Mouse (Mus musculus): ENCODE results near the gene Slc35e3.

DNA sequence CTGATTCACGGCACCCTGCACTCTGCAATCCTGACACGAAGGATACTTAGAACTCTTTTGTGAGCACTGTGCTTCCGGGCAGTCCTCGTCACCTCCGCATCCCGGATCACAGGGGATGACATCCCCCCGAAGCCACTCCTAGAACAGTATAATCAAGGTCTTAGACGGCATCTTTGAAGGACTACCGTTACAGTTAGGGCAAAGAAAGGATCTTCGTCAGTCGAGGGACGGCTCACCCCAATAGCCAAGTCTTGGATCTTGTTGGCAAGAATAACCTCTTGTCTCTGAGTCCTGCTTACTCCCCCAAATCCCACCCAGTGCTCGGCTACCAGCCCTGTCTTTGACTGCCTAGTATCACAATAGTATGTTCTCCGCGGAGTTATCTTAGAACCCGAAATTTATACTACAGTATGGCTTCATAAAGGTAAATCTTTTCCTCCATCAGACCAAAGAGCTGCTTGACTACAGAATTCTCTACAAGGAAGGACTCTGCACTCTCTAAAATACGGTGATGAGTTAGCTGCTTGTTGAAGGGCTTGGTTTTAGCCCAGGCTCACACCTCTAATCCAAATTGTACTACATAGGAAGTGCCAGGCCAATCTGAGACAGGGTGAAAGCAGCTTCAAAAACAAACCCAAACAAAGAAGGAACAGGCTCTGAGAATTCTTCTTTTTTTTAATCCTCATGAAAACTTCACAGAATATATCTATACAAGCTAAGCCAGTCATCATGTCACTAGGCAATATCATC is 44.4 kb upstream of the Slc35e3 start:
- TF ChIP-seq POLR2A (IDR thresholded peaks at IDR 0.05; ENCODE audit: borderline replicate concordance, extremely low read depth, low read depth, low read length) = no peak
- no peak for TF ChIP-seq CTCF (IDR thresholded peaks at IDR 0.05; ENCODE audit: insufficient read depth, low read length)
